Mouse (Mus musculus) G1E (cell line): ENCODE measurements at regions not wholly inside any gene's neighbourhood (a gene's known extent, or its start where the extent isn't known, plus 50 kb on each side); places are given as distances from the start of the nearest gene placed in this dataset.

Source experiments
- CTCF ChIP-seq: IDR thresholded peaks from 2 replicates; pipeline ENCODE4 v1.5.1; 2012; ENCODE audit warnings: low read depth, low read length, inconsistent platforms, mixed read lengths
- GATA1 ChIP-seq: IDR thresholded peaks from 2 replicates; pipeline ENCODE4 v1.6.1; 2012; ENCODE audit warnings: borderline replicate concordance, low read length, inconsistent platforms, mixed read lengths
- GATA2 ChIP-seq: IDR thresholded peaks from 2 replicates; pipeline ENCODE4 v1.6.1; 2012; ENCODE audit warnings: low read depth, low read length, inconsistent platforms, borderline replicate concordance
- POLR2AphosphoS5 ChIP-seq: IDR thresholded peaks from 2 replicates; pipeline ENCODE4 v1.6.1; 2012; ENCODE audit warnings: low read depth, low read length, inconsistent platforms; ENCODE audit not compliant: insufficient replicate concordance
- TAL1 ChIP-seq: conservative IDR thresholded peaks from 2 replicates; pipeline ENCODE4 v1.6.1; 2012; ENCODE audit warnings: low read depth, low read length, inconsistent platforms, mixed read lengths

DNA sequence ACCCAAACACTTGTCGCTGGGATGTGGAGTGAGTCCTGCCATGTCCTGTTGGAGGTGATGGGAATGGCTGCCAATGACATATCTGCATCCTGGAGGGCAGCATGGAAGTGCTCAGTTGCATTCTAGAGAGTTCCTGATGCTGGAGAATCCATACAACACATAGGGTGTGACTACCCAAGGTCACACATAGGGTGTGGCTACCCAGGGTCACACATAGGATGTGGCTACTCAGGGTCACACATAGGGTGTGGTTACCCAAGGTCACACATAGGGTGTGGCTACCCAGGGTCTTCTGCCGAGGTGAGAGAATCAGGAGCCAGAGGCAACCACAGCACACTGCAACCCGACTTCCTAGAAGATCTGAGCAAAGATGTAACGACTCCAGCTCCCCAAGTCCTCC, 514.0 kb downstream of the Fam19a5 start:
- no peak for TF ChIP-seq CTCF
- TF ChIP-seq GATA1, result no peak
- TF ChIP-seq POLR2AphosphoS5, result no peak
- no peak for TF ChIP-seq TAL1
- no peak for TF ChIP-seq GATA2
